Mouse (Mus musculus) heart, adult 8-10 months (tissue): Measurements from ENCODE around the gene Hormad1. TPM values are rescaled to one million over a fixed set of nuclear protein-coding genes. Genes with fewer than 3 reads are reported as not detected.
"Not testable (repeated sequence)": the region's sequence is repeated elsewhere in the genome, so short reads cannot be mapped to it uniquely, and the experiment has no call there.

Experiments
- DNase-seq: peaks from one replicate; pipeline ENCODE4 v3.0.0; 2022; ENCODE audit warnings: low spot score
- total RNA-seq, 4 experiments: library from RNA; stranded (reverse); gene quantifications; 2 replicates each; pipeline ENCODE4 v1.2.4; 2022

Gene Hormad1
- not detected for total RNA-seq

- DNase-seq = no peak
These were observed at the start of gene Hormad1 for GRCm38 (mm10) chr3:95559437-95559836. Hormad1 (plus strand) TSS chr3:95559677.

GRCm38 (mm10) chr3:95511611-95512180 lies 47.8 kb upstream of the Hormad1 start:
- no peak for DNase-seq

GRCm38 (mm10) chr3:95516614-95517041 lies 42.8 kb upstream of the Hormad1 start:
- no peak for DNase-seq

GRCm38 (mm10) chr3:95517493-95517898 lies 42.0 kb upstream of the Hormad1 start:
- peak; percentile 45 for DNase-seq

- no peak for DNase-seq
These were observed 40.6 kb upstream of the Hormad1 start for GRCm38 (mm10) chr3:95518891-95519290.

GRCm38 (mm10) chr3:95519315-95519714 lies 40.2 kb upstream of the Hormad1 start:
- no peak for DNase-seq

GRCm38 (mm10) chr3:95520100-95520499 lies 39.4 kb upstream of the Hormad1 start:
- no peak for DNase-seq

GRCm38 (mm10) chr3:95521168-95521567 lies 38.3 kb upstream of the Hormad1 start:
- peak; percentile 32 for DNase-seq

GRCm38 (mm10) chr3:95523662-95524061 lies 35.8 kb upstream of the Hormad1 start:
- DNase-seq = peak; percentile 19

GRCm38 (mm10) chr3:95524673-95525072 lies 34.8 kb upstream of the Hormad1 start:
- DNase-seq = no peak

GRCm38 (mm10) chr3:95526111-95526510 lies 33.4 kb upstream of the Hormad1 start:
- DNase-seq = no peak

GRCm38 (mm10) chr3:95526622-95527211 lies 32.8 kb upstream of the Hormad1 start, which contains the start of gene Ctss:
Ctss (plus strand) TSS chr3:95526786.
- no peak for DNase-seq

- no peak for DNase-seq
These were observed 29.7 kb upstream of the Hormad1 start for GRCm38 (mm10) chr3:95529814-95530213.

GRCm38 (mm10) chr3:95531025-95531424 lies 28.5 kb upstream of the Hormad1 start:
- DNase-seq = no peak

GRCm38 (mm10) chr3:95533364-95533763 lies 26.1 kb upstream of the Hormad1 start:
- DNase-seq = no peak

GRCm38 (mm10) chr3:95534927-95535326 lies 24.6 kb upstream of the Hormad1 start:
- no peak for DNase-seq

GRCm38 (mm10) chr3:95538936-95539335 lies 20.5 kb upstream of the Hormad1 start:
- no peak for DNase-seq

- no peak for DNase-seq
These were observed 19.6 kb upstream of the Hormad1 start for GRCm38 (mm10) chr3:95539837-95540236.

GRCm38 (mm10) chr3:95541186-95541585 lies 18.3 kb upstream of the Hormad1 start:
- DNase-seq = not testable (repeated sequence)

- DNase-seq = no peak
These were observed 17.3 kb upstream of the Hormad1 start for GRCm38 (mm10) chr3:95542171-95542570.

GRCm38 (mm10) chr3:95542981-95543380 lies 16.5 kb upstream of the Hormad1 start:
- no peak for DNase-seq

- DNase-seq = no peak
These were observed 9.3 kb upstream of the Hormad1 start for GRCm38 (mm10) chr3:95550176-95550575.

GRCm38 (mm10) chr3:95553986-95554385 lies 5.5 kb upstream of the Hormad1 start:
- DNase-seq = no peak

- no peak for DNase-seq
These were observed 1.3 kb downstream of the Hormad1 start for GRCm38 (mm10) chr3:95560738-95561137.
